Mouse (Mus musculus) layer of hippocampus, postnatal 14 days (tissue): Measurements from ENCODE around the gene Ubxn6. TPM values are rescaled to one million over a fixed set of nuclear protein-coding genes. Genes with fewer than 3 reads are reported as not detected.
"Not testable (repeated sequence)": the region's sequence is repeated elsewhere in the genome, so short reads cannot be mapped to it uniquely, and the experiment has no call there.

Source experiments
- DNase-seq, 2 experiments: peaks; one replicate each; pipeline ENCODE4 v3.0.0; 2021 to 2022; ENCODE audit warnings: low spot score in 2 of 2, mixed read lengths in 1 of 2
- total RNA-seq, 2 experiments: library from RNA; stranded (reverse); gene quantifications; 2 replicates each; pipeline ENCODE4 v1.2.3; 2021

Gene Ubxn6
- total RNA-seq, 2 experiments from 2014 or later = 64.4 to 72.8 TPM

DNA sequence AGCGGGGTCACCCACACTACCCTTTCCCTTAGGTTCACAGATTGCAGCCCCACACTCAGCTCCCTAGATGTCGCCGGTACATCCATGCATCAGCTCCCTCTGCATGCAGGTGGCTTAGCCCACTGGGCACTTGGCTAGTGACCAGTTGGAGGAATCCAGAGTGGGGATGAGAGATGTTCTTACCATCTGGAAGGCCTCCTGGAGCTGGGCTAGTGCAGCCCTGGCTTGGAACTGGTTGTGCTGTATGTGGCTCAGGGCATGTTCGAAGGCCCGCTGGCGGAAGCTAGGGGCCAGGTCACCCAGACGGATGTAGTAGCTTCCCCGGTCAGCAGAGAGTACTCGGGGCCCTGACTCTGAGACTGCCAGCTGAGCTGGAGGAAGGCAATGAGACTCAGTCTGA, 28.1 kb upstream of the Ubxn6 start:
- no peak for DNase-seq

DNA sequence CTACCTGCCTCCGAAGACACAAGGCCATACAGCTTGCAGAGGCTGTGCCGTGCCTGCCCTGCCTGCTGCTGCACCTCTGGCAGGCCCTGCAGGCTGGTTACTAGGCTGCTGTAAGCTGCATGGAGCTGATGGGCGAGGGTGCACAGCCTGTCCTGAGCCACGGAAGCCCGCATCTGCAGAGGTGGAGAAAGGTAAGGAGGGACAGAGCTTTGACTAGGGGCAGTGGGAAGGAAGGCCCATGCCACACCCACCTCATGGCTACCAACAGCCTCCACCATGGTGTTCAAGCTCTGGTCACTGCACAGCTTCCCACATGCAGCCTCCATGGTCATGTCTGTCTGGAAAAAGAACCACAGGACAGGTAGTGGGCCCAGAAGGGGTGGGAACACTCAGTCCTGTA, 27.3 kb upstream of the Ubxn6 start:
- no peak for DNase-seq

DNA sequence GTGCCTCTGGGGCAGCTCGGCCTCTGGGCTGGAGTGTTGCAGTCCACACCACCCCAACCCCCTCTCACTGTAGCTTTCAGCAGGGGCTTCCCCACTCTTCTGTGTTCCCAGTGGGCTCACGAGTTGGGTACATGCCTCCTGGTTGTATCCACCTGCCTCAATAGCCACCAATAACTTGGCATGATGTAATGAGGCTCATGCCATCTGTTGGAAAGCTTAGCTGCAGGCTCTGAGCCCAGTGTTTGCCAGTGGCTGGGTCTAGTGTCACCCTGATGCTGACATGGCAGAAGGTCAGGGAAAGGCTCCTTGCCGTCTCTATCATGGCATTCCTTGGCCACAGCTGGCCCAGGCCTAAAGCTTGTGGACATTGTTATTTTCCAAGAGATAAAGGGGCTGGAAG, 26.0 kb upstream of the Ubxn6 start:
- DNase-seq = no peak

DNA sequence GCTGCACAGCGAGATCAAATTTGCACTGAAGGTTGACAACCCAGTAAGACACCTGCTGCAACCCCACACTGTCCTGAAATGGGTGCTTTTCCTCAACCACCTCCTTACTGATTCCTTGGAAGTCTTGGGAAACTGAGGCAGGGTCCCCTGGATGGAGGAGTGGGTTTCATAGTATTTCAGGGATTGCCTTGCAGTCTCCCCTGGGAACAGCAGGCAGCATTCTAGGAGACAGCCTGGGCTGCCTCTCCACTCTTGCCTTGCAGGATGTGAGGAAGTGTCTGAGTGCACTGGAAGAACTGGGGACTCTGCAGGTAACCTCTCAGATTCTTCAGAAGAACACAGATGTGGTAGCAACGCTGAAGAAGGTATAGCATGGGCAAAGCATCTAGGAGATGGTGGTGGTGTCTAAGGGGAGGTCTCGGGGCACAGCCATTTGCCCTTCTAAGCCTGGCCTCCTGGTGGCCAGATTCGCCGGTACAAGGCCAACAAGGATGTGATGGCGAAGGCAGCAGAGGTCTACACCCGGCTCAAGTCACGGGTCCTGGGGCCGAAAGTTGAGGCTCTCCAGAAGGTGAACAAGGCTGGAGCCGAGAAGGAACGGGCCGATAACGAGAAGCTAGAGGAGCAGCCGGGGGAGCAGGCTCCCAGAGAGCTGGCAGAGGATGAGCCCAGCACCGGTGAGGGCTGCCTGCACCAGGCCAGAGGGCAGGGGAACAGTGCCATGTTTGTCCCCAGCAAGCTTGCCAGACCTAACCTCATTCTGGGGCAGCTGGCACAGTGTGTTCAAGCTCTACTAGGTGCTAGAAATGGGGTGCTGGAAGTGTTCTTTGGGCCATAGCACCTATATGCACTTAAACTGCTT, 24.1 kb upstream of the Ubxn6 start:
- DNase-seq = no peak

DNA sequence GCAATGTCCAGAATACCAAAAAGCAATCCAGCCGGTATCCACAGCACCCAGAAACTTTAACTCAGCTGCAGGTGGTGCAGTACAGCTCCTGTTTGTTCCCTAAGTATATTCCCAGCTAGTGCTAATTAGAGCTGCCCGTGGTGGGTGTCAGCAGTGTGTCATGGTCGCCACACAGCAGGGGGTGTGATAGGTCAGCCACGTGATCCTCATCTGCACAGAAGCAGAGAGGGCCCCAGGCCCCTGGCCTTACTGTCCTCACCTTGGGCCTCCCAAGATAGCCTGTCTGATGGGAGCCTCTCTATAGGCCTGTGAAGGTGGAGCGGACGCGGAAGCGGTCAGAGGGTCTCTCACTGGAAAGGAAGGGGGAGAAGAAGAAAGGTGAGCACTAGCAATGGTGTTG, 23.4 kb upstream of the Ubxn6 start:
- no peak for DNase-seq

DNA sequence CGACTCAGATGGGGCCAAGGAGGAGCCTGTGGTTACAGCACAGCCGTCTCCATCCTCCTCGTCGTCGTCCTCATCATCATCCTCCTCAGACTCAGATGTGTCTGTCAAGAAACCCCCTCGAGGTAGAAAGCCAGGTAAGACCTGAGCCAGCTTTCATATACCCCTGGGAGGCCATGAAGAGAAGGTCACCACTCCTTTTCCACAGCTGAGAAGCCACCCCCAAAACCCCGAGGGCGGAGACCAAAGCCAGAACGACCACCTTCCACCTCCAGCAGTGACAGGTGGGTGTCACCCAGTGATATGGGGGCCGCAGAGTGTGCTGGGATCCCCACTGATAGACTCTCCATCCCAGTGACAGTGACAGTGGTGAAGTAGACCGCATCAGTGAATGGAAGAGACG, 22.1 kb upstream of the Ubxn6 start:
- no peak for DNase-seq

DNA sequence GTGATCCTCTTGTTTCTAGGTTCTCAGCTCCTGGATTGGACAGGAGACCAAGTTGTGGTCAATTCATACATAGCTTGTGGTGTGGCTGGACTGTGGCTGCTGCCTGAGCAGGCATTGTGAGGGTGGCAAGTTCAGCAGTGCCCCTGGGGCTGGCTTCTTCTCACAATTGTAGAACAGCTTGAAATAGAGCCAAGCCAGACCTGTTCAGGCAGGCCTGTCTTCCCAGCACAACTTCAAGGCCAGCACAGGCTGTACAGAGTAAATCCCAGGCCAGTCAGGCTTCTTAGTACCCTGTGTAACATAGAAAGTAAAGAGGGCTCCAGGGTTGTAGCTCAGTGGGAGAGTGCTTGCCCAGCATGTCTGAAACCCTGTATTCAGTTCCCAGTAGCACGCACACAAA, 18.0 kb upstream of the Ubxn6 start:
- no peak for DNase-seq

DNA sequence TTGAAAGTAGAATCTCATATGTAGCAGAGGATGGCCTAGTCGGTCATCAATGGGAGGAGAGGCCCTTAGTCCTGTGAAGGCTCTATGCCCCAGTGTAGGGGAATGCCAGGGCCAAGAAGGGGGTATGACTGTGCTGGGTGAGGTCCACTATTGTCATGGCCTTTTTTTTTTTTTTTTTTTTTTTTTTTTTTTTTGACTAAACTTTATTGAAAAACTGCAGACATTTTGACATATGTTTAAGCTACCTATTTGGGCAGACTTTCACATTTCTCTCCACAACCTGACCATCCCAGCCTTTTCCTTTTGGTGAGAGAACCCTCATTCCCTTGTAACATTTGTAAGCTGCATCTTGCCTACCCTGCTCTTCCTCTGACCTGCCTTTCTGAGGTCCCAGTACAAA, 17.5 kb upstream of the Ubxn6 start:
- no peak for DNase-seq

DNA sequence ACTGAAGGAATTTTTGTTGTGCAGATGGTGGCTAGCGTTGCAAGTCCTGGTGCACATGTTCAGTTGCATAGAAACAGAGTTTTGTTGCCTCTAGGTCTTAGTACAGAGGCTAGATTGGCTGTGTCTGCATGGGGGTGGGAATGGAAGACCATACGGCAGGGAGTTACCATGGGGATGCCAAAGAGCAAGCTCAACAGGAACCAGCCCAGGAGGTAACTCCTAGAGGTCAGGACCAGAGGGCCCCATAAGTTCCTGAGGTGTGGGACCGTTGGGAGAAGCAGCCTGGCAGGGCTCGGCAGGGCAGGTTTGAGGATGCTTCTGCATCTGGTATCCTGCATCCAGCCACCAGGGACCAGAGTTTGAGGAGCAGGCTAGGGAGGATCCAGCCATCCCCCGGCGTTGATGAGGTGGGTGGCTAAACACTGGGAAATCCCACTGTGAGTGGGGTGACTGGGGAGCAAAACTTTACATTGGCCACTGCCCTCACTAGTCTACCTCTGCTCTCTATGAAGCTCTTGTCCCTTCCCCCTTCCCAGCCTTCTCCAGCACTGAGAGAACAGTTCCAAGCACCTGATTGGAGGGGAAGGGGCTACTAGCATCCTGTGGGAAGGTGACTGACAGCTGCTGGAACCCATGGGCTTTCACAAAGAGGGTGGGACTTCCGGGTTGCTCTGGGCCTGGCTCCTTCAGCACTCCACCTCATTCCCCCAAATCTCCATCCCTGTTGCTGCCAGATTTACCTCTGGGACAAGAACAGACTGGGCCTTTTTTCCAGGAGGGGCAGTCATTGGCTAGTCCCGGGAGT, 6.2 kb upstream of the Ubxn6 start:
- peak; percentile 59 to 83 for DNase-seq

DNA sequence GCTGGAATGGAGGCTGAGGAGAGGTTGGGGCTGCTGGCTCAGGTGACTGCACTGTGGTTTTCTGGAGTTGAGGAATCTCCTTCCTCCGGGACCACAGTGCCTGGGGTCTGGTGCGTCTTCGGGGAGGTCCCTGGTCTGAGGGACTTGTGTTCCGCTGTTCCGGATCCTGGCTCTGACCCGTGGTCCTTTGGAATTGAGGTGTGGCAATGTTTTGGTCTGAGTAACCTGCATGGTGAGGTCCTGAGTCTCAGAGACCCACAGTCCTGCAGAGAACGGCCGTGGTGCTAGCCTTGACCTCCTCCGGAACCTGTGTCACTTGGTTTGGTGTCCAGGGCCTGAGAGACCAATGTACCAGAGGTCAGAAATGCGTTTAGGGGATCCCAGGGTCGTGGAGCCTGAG, 5.1 kb upstream of the Ubxn6 start:
- peak in 1 of 2 experiments; percentile 25 for DNase-seq

DNA sequence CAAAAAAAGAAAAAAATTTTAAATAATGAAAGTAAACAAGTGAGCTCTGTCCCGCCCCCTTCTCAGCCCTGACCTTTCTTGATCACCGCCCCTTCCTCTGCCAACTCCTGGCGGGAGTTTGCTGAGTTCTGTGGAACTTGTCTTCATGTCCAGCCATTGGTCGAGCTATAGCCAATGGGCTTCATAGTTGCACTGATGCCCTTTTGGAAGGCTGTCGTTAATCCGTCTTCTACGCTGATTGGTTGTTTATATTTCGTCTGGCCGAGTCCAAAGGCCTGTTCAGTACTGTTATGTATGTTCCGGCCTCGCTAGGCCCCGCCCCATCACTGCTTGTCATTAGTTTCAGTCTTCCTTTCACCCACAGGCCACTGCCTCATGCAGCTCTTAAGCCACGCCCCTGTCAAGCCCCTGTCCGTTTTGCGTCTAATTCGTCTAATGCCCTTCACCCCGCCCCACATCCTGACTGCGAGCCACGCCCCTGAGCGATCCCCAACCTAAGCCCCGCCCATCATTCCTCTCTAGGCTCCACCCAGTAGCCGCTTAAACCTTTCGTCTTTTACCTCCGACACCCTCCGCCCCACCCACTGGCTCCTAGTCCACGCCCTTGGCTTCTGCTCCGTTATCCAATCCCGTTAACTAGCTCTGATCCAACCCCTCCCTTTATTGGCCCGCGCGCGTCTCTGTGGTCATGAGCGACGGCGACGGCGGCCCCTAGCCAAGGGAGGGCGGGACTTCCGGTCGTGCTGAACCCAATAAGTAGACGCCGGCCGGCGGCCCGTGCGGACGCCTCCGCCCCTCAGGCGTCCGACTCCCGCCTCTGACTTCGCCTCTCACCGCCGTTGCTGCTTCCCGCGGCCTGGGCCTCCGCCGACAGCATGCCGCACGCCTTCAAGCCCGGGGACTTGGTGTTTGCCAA, 4.3 kb upstream of the Ubxn6 start, which contains the start of gene Hdgfl2:
Hdgfl2 (plus strand) TSS at position 755 of the 916 bp plus-strand sequence.
- peak; percentile 99 to 100 for DNase-seq

DNA sequence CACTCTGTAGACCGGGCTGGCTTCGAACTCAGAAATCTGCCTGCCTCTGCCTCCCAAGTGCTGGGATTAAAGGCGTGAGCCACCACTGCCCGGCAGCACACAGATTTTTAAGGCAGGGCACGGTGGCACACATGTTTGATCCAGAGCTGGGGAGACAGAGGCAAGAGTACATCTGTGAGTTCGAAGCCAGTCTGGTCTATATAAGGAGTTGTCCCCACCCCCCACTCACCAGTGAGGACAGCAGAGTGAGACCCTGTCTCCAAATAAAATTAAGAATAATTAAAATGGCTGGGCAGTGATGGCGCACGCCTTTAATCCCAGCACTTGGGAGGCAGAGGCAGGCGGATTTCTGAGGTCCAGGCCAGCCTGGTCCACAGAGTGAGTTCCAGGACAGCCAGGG, 3.5 kb upstream of the Ubxn6 start:
- DNase-seq = not testable (repeated sequence)

DNA sequence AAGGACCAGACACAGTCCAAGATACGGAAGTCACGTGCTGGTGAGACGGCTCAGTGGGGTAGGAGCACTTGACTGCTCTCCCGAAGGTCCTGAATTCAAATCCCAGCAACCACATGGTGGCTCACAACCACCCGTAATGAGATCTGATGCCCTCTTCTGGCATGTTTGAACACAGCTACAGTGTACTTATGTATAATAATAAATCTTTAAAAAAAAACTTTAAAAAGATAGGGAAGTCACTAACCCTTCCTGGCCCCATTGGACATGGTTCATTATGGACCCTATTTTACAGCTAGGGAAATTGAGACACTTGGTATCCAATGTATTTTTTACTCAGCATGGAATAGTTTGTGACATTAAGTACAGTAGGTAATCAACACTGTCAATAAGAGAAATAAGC, 2.7 kb upstream of the Ubxn6 start:
- no peak for DNase-seq

DNA sequence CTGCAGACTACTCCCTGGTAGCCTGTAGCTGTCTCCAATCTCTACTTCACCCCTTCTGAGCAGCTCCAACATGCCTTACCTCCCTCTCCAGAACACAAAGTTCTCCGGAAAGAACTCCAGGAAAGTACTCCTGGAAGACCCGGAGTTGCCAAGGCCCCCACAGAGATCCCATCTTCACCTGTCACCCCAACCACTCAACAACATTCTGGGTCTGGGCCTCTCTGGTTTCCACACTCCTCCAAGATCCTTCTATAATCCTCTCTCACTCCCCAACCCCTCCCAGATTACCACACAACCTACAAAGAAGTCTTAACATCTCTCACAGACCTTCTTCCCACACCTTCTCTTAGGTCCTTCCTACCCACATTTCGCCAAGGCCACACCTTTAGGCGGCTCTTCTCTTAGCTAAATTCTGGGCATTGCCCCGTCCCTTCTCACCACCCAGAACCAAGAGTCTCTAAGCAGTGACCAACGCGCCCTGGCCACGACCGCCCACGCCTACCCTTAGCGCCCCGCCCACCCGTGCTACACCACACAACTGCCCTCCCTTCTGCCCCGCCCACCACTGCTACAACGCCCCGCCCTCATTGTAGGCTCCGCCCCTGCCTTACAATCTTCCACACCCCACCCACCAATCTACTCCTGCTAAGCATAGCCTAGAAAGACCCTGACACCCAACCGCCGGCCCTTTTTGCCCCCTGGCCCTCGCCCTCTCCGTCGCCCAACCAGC, 566 bp downstream of the Ubxn6 start:
- peak in 1 of 2 experiments; percentile 68 for DNase-seq

DNA sequence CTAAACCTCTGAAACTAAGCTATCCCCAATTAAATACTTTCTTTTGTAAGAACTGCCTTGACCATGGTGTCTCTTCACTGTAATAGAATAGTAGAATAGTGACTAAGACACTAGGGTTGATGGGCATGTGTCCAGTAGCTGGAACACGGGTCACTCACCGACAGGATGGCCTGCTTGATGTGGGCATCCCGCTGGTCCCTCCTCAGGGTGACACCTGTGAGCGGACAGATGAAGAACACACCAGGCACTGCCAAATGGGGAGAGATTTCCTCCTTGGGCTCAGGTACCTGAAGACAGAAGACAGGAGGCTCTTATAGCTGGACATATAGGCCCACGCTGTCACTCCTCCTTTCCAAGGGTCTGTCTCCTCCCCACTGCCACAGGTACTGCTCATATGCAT, 2.6 kb downstream of the Ubxn6 start:
- no peak for DNase-seq

DNA sequence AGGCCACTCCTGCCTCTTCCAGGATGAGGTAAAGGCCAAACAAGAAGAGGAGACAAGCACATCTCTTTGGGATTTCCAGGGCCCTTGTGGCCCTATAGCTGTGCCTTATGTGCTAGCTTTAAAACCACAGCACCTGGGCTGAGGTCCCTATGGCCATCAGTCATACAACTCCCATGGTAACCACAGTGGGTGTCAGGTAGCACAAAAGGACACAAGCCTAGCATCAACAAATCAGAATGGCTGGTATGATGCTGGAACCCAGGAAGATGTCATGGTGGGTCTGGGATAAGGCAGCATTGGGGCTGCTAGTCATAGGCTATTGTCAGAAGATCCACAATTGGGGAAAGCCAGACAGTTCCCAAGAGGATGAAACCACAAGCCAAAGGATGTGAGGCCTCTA, 3.7 kb downstream of the Ubxn6 start:
- no peak for DNase-seq

DNA sequence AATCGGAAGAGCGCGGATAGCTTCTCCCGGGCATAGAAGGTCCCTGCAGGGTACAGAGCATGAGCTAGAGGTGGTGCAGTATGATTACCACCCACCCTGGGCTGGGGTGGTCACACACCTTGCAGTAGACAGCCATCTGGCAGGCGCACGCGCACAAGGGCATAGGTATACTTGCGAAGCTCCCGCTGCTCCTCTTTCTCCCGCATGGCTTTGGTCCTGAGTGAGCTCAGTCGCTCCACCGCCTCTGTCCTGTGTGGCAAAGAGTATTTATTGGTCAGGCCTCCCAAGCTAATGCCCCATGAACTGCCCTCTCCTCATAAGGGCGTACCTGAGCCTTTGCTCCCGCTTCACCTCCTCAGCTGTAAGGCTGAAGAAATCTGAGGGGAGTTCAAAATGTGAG, 5.8 kb downstream of the Ubxn6 start:
- DNase-seq = no peak

DNA sequence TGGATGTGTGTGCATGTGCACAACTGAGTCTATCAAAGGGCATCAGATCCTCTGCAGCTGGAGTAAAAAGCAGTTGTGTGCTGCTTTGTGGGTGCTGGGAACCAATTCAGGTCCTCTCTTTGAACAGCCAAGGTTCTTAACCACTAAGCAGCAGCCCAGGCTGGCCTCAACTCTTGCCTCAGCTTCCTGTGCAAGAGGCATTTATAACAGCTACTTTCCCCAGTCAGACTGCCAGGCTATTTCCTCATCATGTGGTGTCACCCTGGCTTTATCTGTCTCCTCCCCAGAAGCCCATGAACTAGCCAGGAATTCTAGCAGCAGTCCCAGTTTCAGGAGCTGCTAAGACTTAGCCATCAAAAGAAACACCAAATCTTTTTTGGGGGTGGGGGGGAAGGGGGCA, 8.4 kb downstream of the Ubxn6 start:
- no peak for DNase-seq

DNA sequence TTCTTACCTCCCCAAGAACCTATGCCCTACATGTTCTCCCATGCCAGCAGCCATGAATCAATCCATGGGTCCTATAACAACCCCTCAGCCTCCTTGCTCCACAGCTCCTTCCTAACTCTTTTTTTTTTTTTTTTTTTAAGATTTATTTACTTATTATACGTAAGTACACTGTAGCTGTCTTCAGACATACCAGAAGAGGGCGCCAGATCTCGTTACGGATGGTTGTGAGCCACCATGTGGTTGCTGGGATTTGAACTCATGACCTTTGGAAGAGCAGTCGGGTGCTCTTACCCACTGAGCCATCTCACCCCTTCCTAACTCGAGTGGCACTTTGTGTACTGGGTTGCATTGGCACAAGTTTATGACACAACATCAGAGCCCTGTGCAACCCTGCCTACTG, 9.1 kb downstream of the Ubxn6 start:
- not testable (repeated sequence) for DNase-seq

DNA sequence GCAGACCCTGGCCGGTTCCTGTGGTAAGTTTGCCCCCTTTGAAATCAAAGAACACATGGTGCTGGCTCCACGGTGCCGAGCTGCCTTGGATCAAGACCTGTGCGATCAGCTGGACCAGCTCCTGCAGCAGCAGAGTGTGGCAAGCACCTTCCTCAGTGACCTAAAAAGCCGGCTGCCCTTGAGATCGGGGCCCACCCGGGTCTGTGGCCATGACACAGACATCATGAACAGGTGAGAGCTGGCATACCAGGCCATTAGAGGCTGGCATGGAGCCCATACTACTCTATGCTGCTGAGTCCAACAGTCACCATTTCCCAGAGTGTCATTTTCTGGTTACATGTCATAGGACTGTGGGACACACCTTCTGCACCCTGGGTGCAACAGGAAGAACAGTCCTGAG, 12.7 kb downstream of the Ubxn6 start:
- no peak for DNase-seq
